Mouse (Mus musculus) adrenal gland, postnatal 25 days (tissue): ENCODE data around the gene Ttc7b. TPM values are rescaled to one million over a fixed set of nuclear protein-coding genes. Genes with fewer than 3 reads are reported as not detected.

ENCODE experiments used
- DNase-seq: peaks from one replicate; pipeline ENCODE4 v3.0.0; 2021; ENCODE audit warnings: mixed read lengths
- long read RNA-seq: library from polyadenylated mRNA; stranded (forward); transcript quantifications from one replicate; pipeline ENCODE4 v2.0.0, GENCODE M21; 2021
- total RNA-seq: library from RNA; stranded (reverse); gene quantifications from 2 replicates; pipeline ENCODE4 v1.2.3, GENCODE M21; 2021

The Ttc7b gene
- total RNA-seq = 72.3 and 92.8 TPM in 2 replicates
- long read RNA-seq, transcript Ttc7b-201 (20 exons, 3,446 nt) = major isoform, 38 of 58 reads
- long read RNA-seq, partial matches to known transcripts = 11 of 58 reads
- long read RNA-seq, other reads (novel, unspliced or antisense) = 9 of 58 reads

GRCm38 (mm10) chr12:100520794-100521186 lies at the start of gene Ttc7b:
Ttc7b (minus strand) TSS chr12:100520826.
- peak; percentile 76 for DNase-seq

- no peak for DNase-seq
These were observed 48.2 kb upstream of the Ttc7b start for GRCm38 (mm10) chr12:100568831-100569230.

GRCm38 (mm10) chr12:100568105-100568504 lies 47.5 kb upstream of the Ttc7b start:
- no peak for DNase-seq

- DNase-seq = no peak
These were observed 47.0 kb upstream of the Ttc7b start for GRCm38 (mm10) chr12:100567627-100568026.

- DNase-seq = no peak
These were observed 33.0 kb upstream of the Ttc7b start for GRCm38 (mm10) chr12:100553675-100554074.

GRCm38 (mm10) chr12:100551972-100552371 lies 31.3 kb upstream of the Ttc7b start:
- DNase-seq = no peak

GRCm38 (mm10) chr12:100544194-100544567 lies 23.6 kb upstream of the Ttc7b start:
- DNase-seq = no peak

GRCm38 (mm10) chr12:100543437-100544193 lies 23.0 kb upstream of the Ttc7b start:
- DNase-seq = no peak

- no peak for DNase-seq
These were observed 21.9 kb upstream of the Ttc7b start for GRCm38 (mm10) chr12:100542494-100542893.

- DNase-seq = no peak
These were observed 21.4 kb upstream of the Ttc7b start for GRCm38 (mm10) chr12:100542076-100542475.

- no peak for DNase-seq
These were observed 18.6 kb upstream of the Ttc7b start for GRCm38 (mm10) chr12:100539158-100539714.

GRCm38 (mm10) chr12:100538445-100539157 lies 18.0 kb upstream of the Ttc7b start:
- DNase-seq = no peak

GRCm38 (mm10) chr12:100537091-100537490 lies 16.5 kb upstream of the Ttc7b start:
- DNase-seq = no peak

GRCm38 (mm10) chr12:100535028-100535427 lies 14.4 kb upstream of the Ttc7b start:
- no peak for DNase-seq

GRCm38 (mm10) chr12:100534028-100534427 lies 13.4 kb upstream of the Ttc7b start:
- no peak for DNase-seq

GRCm38 (mm10) chr12:100533209-100533608 lies 12.6 kb upstream of the Ttc7b start:
- DNase-seq = no peak

- DNase-seq = no peak
These were observed 11.1 kb upstream of the Ttc7b start for GRCm38 (mm10) chr12:100531740-100532139.

GRCm38 (mm10) chr12:100530871-100531270 lies 10.2 kb upstream of the Ttc7b start:
- DNase-seq = no peak

GRCm38 (mm10) chr12:100529651-100530050 lies 9.0 kb upstream of the Ttc7b start:
- DNase-seq = no peak

- peak; percentile 85 for DNase-seq
These were observed 8.5 kb upstream of the Ttc7b start for GRCm38 (mm10) chr12:100529172-100529571.

- peak; percentile 29 for DNase-seq
These were observed 7.6 kb upstream of the Ttc7b start for GRCm38 (mm10) chr12:100528246-100528645.

- DNase-seq = peak; percentile 54
These were observed 7.1 kb upstream of the Ttc7b start for GRCm38 (mm10) chr12:100527753-100528152.

GRCm38 (mm10) chr12:100527241-100527640 lies 6.6 kb upstream of the Ttc7b start:
- no peak for DNase-seq
